Mouse (Mus musculus) natural killer cell, adult 2 months (primary cell): Measurements from ENCODE around the gene Shb.

Source experiments
- DNase-seq, 2 experiments: peaks; one replicate each; pipeline ENCODE4 v3.0.0; 2022; ENCODE audit warnings: low spot score in 2 of 2

Shb gene

GRCm38 (mm10) chr4:45527562-45528354 is 4.5 kb downstream of the Shb start:
- no peak for DNase-seq

DNA sequence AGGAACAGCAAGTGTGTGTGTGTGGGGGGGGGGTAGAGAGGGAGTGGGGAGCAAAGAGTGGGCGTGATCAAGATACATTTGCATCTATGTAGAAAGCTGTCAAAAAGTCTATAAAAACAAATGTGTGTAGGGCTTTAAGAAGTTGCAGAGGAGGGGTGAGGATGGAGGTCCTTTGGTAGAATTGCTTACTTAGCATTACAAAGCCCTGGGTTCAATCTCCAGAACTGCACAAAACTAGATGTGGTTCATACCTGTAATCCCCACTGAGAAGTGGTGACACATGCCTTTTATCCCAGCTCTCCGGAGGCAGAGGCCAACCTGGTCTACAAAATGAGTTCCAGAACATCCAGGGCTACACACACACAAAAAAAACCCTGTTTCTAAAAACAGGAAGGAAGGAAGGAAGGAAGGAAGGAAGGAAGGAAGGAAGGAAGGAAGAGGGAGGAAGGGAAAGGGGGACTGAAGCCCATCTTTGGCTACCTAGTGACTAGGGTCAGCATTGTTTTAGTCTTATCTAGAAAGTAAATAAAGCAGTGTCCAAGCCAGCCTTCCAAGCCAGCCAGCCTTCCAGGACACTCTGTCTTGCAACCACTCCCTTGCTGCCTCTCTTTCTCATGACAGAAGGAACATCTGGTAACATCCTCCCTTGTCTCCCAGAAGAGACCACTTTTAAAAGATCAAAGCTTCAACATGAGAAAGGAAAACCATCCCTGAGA is 5.3 kb downstream of the Shb start:
- DNase-seq = no peak

DNA sequence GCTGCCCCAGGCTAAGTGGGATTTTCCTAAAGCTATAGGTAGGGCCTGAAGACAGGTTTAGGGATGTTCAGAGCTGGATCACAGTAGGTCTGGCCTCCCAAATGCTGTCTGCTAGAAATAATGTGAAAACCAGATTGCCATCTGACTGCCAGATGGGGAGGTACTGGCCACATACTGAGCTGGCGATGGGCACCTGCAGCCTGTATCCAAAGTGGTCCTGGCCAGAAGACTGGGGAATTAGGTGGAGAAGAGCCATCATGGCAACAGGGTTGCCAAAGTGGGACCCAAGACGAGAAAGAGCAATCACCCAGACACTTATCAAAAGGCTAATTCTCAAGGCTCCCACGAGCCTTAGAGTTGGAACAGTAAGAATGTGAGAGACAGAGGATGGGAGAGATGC is 6.1 kb downstream of the Shb start:
- DNase-seq = no peak

DNA sequence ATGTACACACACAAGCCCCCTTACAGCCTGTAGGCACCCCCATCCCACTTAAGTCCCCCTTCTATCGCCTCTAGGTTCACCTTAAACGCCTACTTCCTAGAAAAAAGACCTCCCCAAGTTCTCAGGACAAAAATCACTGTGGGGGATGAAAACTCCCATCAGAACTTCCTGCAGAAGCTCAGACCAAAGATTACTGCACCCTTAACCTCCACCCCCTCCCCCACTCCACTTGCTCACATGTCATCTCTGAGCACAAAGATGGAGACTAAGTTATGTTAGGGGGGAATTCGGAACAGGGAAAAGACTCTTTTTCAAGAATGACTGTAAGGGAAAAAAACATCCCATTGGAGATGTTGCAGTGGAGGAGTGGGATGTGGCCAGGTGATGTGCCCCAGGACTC is 6.7 kb downstream of the Shb start:
- no peak for DNase-seq

GRCm38 (mm10) chr4:45524602-45525001 is 7.7 kb downstream of the Shb start:
- no peak for DNase-seq

DNA sequence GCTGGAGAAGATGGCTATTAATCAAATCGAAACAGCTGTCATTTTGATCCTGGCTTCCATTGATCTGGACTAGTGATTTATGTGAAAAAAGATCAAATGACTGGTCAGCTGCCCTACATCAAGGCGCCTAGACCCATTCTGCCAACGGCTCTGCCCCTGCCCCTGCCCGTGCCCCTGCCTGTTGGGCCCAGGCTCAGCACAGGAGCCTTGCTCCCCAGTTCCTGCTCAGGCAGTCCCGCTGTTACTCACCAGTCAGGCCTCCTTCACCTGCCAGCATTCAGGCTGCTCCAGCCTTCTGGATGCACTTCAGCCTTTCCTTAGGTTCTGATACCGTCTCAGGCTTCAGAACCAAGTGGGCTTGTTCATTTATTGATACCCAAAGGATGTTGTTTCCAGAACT is 8.9 kb downstream of the Shb start:
- no peak for DNase-seq

DNA sequence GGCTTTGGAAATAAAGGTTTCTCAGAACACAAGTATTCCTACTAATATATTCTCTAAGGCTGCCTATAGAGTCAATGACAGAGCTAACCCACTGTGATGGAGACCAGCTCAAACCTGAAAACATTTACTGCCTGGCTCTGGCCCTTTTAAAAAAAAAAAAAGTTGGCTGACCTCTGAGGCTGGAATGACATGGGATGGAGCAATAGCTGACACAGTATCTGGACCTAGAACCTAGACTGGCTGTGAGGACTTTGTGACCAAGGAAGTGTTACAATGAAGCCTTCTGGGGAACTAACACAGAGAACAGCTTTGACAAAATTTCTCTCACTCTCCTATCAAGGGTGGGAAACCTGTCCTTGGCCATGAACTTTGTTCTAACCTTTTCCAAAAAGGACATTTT is 9.3 kb downstream of the Shb start:
- no peak for DNase-seq

GRCm38 (mm10) chr4:45522583-45522900 is 9.7 kb downstream of the Shb start:
- no peak for DNase-seq

DNA sequence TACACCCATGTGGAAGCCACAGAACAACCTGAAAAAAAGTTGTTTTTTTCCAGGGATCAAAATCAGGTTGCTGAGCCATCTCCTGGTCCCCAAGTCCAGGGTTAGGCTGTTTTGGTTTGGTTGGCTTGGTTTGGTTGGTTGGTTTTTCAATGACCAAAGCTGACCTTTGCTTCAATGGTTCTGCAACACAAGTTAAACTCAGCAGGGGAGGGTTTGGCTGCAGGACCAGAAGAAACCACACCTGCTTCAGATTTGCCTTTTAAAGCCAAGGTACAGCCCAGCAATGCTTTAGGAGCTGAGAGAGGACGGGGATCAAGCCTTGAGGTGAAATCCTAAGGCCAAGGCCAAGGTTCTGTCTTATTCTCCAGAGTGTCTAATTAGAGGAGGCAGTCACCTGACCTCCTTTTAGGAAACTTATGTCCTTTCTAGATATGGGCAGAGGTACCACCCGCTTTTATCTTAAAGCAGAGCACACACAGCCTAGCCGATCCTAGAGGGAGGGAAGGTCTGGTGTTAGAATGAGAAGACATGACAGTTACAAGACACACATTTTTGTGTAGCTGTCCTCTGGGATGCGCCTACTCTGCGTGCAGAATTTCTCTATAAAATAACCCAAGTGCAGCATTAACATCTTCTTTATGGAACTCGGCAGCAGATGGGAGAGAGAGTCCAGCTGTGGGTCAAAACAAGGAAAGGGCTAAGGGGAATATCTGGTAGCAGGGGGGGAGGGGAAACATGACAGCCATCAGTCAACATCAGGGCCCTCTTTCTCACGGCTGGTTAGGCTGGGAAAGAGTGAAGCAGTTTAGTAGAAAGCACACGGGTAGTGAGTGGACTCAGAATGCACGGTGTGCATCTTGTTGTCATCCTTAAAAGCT is 10.3 kb downstream of the Shb start:
- DNase-seq = no peak

GRCm38 (mm10) chr4:45520375-45520774 is 11.9 kb downstream of the Shb start:
- no peak for DNase-seq

- DNase-seq = no peak
Measured at GRCm38 (mm10) chr4:45517399-45517798, 14.9 kb downstream of the Shb start.

- DNase-seq = no peak
Measured at GRCm38 (mm10) chr4:45515894-45516293, 16.4 kb downstream of the Shb start.

- no peak for DNase-seq
Measured at GRCm38 (mm10) chr4:45514406-45514805, 17.9 kb downstream of the Shb start.

DNA sequence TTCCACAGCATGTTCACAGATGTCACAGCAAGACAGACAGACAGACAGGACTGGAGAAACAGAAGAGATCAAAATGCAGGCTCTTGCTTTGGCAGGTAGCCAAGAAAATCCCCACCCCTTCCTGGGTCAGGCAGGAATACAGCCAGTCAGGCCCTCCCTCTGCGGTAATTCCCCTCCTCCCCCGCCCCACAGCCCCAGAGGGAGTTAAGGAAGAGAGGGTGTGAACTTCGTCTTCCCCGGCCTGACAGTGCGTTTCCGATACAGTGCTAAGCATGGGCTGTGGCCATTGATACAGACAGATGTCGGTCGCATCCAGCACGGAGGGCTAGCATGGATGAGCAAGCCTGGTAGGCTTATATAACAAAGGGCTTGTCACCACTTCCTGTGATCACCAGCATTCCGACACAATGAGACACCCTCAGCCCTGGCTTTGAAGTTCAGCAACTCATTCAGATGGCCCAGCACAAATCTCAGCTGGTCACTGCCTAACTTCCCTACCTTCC is 18.4 kb downstream of the Shb start:
- DNase-seq = peak; percentile 37 to 44

GRCm38 (mm10) chr4:45513340-45513739 is 18.9 kb downstream of the Shb start:
- DNase-seq = no peak

DNA sequence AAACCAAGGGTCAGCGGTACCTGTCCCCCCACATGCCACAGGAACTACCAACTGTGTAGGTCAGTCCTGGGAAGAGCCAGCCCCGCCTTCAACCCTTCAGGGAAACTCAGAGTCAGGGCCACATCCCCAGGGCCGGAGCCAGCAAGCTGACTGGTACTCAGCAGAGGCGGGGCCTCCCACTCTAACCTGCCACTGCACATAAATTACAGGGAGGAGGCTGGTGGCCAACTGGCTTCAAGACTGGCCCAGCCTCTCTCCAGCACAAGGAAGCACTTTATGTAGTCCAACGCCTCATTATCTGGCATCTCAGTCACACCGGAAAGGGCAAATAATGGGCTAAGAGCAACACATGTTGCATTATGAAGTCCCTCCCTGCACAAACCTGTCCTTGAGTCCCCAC is 22.1 kb downstream of the Shb start:
- no peak for DNase-seq

- no peak for DNase-seq
Measured at GRCm38 (mm10) chr4:45509416-45509815, 22.9 kb downstream of the Shb start.

DNA sequence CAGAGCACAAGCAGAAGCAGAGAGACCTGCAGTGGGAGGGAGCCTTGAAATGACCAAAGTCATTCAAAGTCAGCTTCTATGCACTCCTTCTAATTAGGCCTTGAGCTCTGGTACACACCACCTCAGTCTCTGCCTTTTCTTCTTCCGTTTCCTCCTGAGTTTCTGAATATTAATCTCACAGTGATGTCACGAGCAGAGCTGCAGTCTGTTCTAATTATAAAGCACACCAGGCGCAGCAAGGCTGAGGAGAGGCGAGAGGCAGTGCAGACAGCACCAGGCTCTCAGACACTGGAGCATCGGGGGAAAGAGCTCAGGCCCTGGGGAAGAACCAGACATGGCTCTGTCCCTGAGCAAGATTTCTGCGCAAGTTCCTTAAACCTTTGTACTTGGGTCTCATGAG is 23.8 kb downstream of the Shb start:
- DNase-seq = peak in 1 of 2 experiments; percentile 32

- DNase-seq = no peak
Measured at GRCm38 (mm10) chr4:45507476-45507875, 24.8 kb downstream of the Shb start.

GRCm38 (mm10) chr4:45507039-45507438 is 25.2 kb downstream of the Shb start:
- DNase-seq = no peak

DNA sequence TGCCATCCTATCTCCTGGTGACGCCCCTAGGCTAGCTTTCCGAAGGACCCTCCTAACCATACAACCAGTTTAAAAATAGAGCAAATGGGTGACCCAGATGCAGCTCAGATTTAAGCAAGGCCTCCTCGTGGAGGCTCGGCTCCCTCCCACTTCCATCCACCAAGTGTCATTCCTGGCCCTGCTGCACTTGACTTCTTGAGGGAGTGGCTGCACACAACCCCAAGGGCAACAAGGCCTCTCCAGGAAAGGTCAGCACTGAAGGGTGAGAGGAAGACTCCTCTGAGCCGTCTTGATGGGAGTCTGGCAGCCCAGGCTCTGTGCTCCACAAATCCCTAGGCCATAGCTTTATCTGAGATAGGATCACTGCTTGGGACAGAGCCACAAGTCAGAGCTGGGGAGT is 25.7 kb downstream of the Shb start:
- no peak for DNase-seq

GRCm38 (mm10) chr4:45505671-45506070 is 26.6 kb downstream of the Shb start:
- DNase-seq = no peak
